Mouse (Mus musculus): Measurements from ENCODE around the gene Cfap65.

DNA sequence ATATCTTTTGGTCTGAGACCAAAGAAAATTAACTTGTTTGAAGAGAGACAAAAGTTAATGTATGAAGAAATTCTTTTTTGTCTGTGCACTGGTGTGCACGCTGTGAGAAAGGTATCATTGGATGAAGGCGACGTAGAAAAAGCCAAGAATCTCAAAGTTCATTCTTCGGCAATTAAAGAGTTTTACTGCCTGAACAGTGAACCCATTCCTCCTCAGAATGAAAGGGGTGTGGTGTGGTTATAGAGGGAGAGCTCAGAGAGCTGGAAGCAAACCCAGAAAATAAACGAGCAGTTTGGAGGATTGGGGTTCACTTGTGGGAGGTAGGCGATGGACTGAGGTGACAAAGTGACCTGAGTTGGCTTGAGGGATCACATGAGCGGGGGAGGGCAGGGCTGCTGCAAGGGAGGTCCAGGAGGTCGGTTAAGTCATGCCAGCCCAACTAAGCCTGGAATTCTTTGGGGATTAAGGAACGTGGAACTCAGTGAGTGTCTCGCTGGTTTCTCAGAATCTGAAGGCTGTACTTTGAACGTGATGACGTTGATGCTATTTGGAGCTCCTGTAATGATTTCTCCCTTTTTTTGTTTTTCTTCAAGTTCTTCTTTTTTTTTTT, 927 bp upstream of the Cfap65 start:
- no peak for TF ChIP-seq CTCF (conservative IDR thresholded peaks at IDR 0.05; ENCODE audit: insufficient read depth, insufficient read length, low read depth, low read length)
- TF ChIP-seq POLR2A (IDR thresholded peaks at IDR 0.05; ENCODE audit: low read depth, low read length) = no peak
